Mouse (Mus musculus) midbrain, postnatal 0 days (tissue): ENCODE measurements around the gene Dlat. TPM values are rescaled to one million over a fixed set of nuclear protein-coding genes. Genes with fewer than 3 reads are reported as not detected.
A peak's percentile ranks its signal among the peaks of the same experiment; 100 is the strongest.

Experiments used
- ATAC-seq: fragments of 200-750 bp; cut with Nextera tagmentation; 2 replicates; pipeline ENCODE4 v1.8.0; 2017; ENCODE audit warnings: moderate number of reproducible peaks, mild to moderate bottlenecking, moderate TSS enrichment, moderate library complexity; ENCODE audit not compliant: low FRiP score
- DNase-seq: peaks from one replicate; pipeline ENCODE4 v3.0.0-alpha.2; 2015; ENCODE audit warnings: low spot score
- H3K27ac ChIP-seq: fragments of 300-500 bp; sonication (generic); 2 replicates; pipeline ENCODE4 v1.5.1; 2014; ENCODE audit warnings: low read depth, mild to moderate bottlenecking, low read length, mixed read lengths
- H3K27me3 ChIP-seq: fragments of 300-500 bp; sonication (generic); 2 replicates; pipeline ENCODE4 v1.6.1; 2014; ENCODE audit warnings: low read length, control low read depth, mixed read lengths; ENCODE audit not compliant: insufficient read depth
- H3K36me3 ChIP-seq: fragments of 300-500 bp; sonication (generic); 2 replicates; pipeline ENCODE4 v1.6.1; 2014; ENCODE audit warnings: low read length, control low read depth, mixed read lengths; ENCODE audit not compliant: insufficient read depth
- H3K4me1 ChIP-seq: fragments of 300-500 bp; sonication (generic); 2 replicates; pipeline ENCODE4 v1.6.1; 2014; ENCODE audit warnings: mild to moderate bottlenecking, control low read depth, antibody characterized with exemption, low read length, mixed read lengths; ENCODE audit not compliant: insufficient read depth
- H3K4me2 ChIP-seq: fragments of 300-500 bp; sonication (generic); 2 replicates; pipeline ENCODE4 v1.6.1; 2014; ENCODE audit warnings: low read depth, mild to moderate bottlenecking, low read length, mixed read lengths; ENCODE audit not compliant: poor library complexity, severe bottlenecking
- H3K4me3 ChIP-seq: fragments of 300-500 bp; sonication (generic); 2 replicates; pipeline ENCODE4 v1.5.1; 2014; ENCODE audit warnings: low read depth, mild to moderate bottlenecking, low read length, moderate library complexity
- H3K9ac ChIP-seq: fragments of 300-500 bp; sonication (generic); replicated peaks from 2 replicates; pipeline ENCODE4 v1.6.1; 2014; ENCODE audit warnings: mild to moderate bottlenecking, low read length, moderate library complexity, mixed read lengths; ENCODE audit not compliant: poor library complexity, severe bottlenecking
- H3K9me3 ChIP-seq: fragments of 300-500 bp; sonication (generic); 2 replicates; pipeline ENCODE4 v1.6.1; 2016; ENCODE audit warnings: low read length, control low read depth
- CTCF ChIP-seq: IDR thresholded peaks from 2 replicates; pipeline ENCODE4 v1.5.1; 2016; ENCODE audit warnings: antibody characterized with exemption, mild to moderate bottlenecking
- WGBS: fragments of 180-500 bp; shearing (Covaris S2); extraction: QIAGEN DNeasy Blood & Tissue Kit; methylation state at CpG from one replicate; pipeline ENCODE4 v1.1.7; 2014; 5-methylcytosine and 5-hydroxymethylcytosine counted together
- polyA plus RNA-seq: library from polyadenylated mRNA; unstranded; fragments of >200 nt; fragmentation: Nextera tagmentation; extraction: Ambion mirVana; gene quantifications from 2 replicates; pipeline ENCODE4 v1.2.1, GENCODE M21; 2015
- total RNA-seq: library from RNA; depleted of rRNA; stranded (reverse); fragments of >200 nt; gene quantifications from 2 replicates; pipeline ENCODE4 v1.2.3, GENCODE M21; 2014

Dlat gene
- total and polyA plus RNA-seq, 2 experiments from 2014 or later: 58.7 to 67.4 TPM

DNA sequence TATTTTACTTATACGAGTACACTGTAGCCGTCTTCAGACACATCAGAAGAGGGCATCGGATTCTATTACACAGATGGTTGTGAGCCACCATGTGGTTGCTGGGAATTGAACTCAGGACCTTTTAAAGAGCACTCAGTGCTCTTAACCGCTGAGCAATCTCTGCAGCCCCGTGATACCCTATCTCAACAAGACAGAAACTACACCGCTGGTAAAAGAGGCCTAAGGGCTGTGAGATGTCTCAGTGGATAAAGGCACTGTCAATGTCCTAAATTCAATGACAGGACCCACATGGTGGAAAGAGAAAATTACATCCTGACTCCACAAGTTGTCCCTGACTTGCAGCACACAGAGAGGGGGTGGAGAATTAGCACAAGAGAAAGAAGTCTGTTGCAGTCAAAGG lies 6.9 kb upstream of the Dlat start:
- WGBS: 85% methylated on average over 6 of the region's 6 CpGs
- Histone ChIP-seq H3K9me3 (no peaks in the 10 kb centered on the region), H3K4me3 (no peak overlapping the region), H3K4me1 (no peaks in the 10 kb centered on the region), H3K9ac (no peak overlapping the region), H3K27me3 (no peaks in the 10 kb centered on the region), H3K36me3 (peaks cover 41% of the 10 kb centered on the region), H3K27ac (no peak overlapping the region), H3K4me2 (no peak overlapping the region)
- TF ChIP-seq CTCF: no peak
- no peak for DNase-seq
- no peak for ATAC-seq

DNA sequence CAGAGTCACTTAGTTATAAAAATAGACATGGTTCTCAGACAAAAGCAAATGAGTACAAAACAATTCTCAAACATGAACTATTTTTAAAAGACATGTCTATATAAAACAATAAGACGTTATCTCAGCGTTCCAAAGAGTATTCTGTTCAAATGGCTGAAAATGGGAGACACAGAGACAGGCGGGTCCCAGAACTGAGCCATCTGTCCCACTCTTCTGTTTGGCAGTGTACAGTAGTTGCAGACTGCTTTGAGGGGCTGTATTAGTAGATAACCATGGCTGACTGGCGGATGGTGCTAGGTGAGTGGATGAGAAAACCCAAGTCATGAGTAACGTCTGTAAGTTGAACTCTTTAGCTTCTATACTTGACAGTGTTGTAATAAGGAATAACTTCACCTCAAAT lies 5.2 kb upstream of the Dlat start:
- DNase-seq (no peak), ATAC-seq (no peak)
- no peaks in the 10 kb centered on the region for H3K4me1 ChIP-seq
- no peak overlapping the region for H3K4me3 ChIP-seq
- no peak overlapping the region for H3K4me2 ChIP-seq
- H3K27ac ChIP-seq: no peak overlapping the region
- no peaks in the 10 kb centered on the region for H3K27me3 ChIP-seq
- WGBS: 93% methylated on average over 5 of the region's 5 CpGs
- H3K36me3 ChIP-seq: peaks cover 38% of the 10 kb centered on the region
- H3K9ac ChIP-seq: no peak overlapping the region
- no peaks in the 10 kb centered on the region for H3K9me3 ChIP-seq
- TF ChIP-seq CTCF: no peak

DNA sequence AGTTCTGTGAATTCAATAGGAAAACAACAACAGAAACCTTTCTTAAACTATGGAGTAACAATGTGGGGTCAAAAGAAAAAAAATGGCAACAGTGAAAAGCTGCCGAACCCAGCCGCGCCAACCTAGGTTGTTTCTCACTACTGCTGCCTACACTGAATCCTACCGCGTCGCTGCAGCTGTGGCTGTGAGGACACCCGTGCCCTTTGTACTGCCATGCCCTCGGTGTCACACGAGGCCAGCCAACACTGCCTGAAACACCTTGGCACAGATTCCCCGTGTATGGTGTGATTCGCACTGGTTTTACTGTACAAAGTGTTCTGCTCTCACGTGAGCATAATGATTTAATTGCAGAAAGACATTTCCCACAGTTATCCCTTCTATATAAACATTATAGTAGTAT lies 851 bp upstream of the Dlat start:
- H3K36me3 ChIP-seq: peaks cover 7% of the 10 kb centered on the region
- no peaks in the 10 kb centered on the region for H3K27me3 ChIP-seq
- DNase-seq (peak; percentile 47), ATAC-seq (no peak)
- peak overlapping the region; percentile 58 for H3K4me2 ChIP-seq
- no peak for TF ChIP-seq CTCF
- H3K9ac ChIP-seq: peak overlapping the region; percentile 42; the same call in 1 of the 2 replicates
- no peaks in the 10 kb centered on the region for H3K9me3 ChIP-seq
- peak overlapping the region; percentile 26; the same call in 1 of the 2 replicates for H3K27ac ChIP-seq
- peak overlapping the region; percentile 94 for H3K4me3 ChIP-seq
- WGBS: 18% methylated on average over 12 of the region's 12 CpGs
- H3K4me1 ChIP-seq: 0 out of 2 replicates have a peak, but pooled peaks cover 2% of the 10 kb centered on the region

DNA sequence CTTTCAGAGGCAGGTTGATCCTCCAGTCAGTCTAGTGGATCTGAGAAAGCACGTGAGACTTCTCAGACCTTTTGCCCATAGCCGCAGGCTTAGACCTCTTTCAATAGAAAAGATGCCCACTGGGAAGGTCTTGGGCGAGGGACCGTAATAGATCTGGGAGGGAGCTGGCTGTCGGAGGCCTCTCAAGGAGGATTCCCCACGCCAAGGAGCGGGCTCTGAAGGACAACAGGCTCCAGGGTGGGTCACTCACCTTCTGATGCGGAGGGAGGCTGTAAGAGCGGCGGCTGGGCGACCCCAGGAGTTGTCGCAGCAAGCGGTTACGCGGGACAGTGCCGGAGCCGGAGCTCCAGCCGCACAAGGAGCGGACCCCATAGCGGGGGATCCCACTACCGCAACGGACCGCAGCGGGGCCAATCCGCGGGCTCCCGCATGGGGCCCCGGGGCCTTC lies 615 bp downstream of the Dlat start:
- ATAC-seq: peak; percentile 66
- Histone ChIP-seq H3K36me3 (no peaks in the 10 kb centered on the region; the same call in 1 of the 2 replicates), H3K4me1 (0 out of 2 replicates have a peak, but pooled peaks cover 2% of the 10 kb centered on the region), H3K27ac (peak overlapping the region; percentile 84), H3K9ac (peak overlapping the region; percentile 95), H3K4me3 (peak overlapping the region; percentile 94), H3K4me2 (peak overlapping the region; percentile 58), H3K27me3 (no peaks in the 10 kb centered on the region), H3K9me3 (no peaks in the 10 kb centered on the region)
- under 1% methylated on average over 22 of the region's 28 CpGs for WGBS
- DNase-seq: peak; percentile 22
- no peak for TF ChIP-seq CTCF

DNA sequence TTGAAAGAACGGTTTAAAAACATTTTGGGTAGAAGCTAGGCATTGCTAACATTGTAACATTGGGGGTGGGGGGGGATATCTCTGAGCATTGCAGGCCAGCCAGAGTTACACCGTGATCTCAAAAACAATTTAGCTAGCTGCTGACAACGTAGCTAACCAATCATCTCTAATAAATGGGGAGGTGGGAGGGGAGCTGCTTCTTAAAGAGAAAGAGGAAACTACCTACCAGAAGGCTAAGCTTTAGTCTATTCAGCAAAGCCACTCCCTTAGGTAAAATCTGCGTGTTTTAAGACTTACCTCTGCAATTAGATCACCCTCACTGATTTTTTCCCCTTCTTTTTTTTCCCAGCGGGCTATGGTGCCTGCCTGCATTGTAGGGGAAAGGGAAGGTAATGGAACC lies 1.2 kb downstream of the Dlat start:
- Histone ChIP-seq H3K4me2 (peak overlapping the region; percentile 58), H3K27me3 (no peaks in the 10 kb centered on the region), H3K9ac (peak overlapping the region; percentile 95), H3K4me3 (peak overlapping the region; percentile 94), H3K27ac (peak overlapping the region; percentile 84; the same call in 1 of the 2 replicates), H3K36me3 (peaks cover 5% of the 10 kb centered on the region), H3K9me3 (no peaks in the 10 kb centered on the region), H3K4me1 (0 out of 2 replicates have a peak, but pooled peaks cover 2% of the 10 kb centered on the region)
- 24% methylated on average over 5 of the region's 5 CpGs for WGBS
- ATAC-seq: no peak
- DNase-seq: peak; percentile 32
- TF ChIP-seq CTCF: no peak

DNA sequence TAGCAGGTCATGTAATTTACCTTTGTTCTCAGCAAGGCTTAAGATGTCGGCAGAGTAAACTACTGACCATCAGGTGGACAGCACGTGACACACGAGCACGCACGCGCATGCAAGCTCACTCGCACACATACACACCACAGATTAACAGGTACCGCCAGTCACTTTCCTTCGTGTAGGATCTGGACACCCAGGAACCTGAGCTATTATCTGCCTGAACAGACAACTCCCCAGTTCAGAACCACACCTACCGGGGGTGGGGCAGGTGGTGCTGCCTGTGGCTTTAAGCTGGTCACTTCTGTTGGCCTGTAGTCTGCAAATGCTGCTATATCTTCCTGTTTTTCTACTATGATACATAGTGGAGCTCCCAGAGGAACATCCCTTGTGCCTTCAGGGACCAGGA lies 9.1 kb downstream of the Dlat start:
- Histone ChIP-seq H3K27me3 (no peaks in the 10 kb centered on the region), H3K9ac (no peak overlapping the region), H3K36me3 (peaks cover 63% of the 10 kb centered on the region), H3K27ac (no peak overlapping the region), H3K9me3 (no peaks in the 10 kb centered on the region), H3K4me3 (no peak overlapping the region), H3K4me2 (no peak overlapping the region), H3K4me1 (no peaks in the 10 kb centered on the region)
- 97% methylated on average over 10 of the region's 10 CpGs for WGBS
- no peak for DNase-seq
- TF ChIP-seq CTCF: no peak
- no peak for ATAC-seq
